Mouse (Mus musculus): ENCODE measurements around the gene Aup1. TPM values are rescaled to one million over a fixed set of nuclear protein-coding genes. Genes with fewer than 3 reads are reported as not detected.

The Aup1 gene
- polyA plus RNA-seq (2012; ENCODE audit: insufficient read depth, insufficient read length, missing spikeins), result 78.0 and 97.2 TPM in 2 replicates

DNA sequence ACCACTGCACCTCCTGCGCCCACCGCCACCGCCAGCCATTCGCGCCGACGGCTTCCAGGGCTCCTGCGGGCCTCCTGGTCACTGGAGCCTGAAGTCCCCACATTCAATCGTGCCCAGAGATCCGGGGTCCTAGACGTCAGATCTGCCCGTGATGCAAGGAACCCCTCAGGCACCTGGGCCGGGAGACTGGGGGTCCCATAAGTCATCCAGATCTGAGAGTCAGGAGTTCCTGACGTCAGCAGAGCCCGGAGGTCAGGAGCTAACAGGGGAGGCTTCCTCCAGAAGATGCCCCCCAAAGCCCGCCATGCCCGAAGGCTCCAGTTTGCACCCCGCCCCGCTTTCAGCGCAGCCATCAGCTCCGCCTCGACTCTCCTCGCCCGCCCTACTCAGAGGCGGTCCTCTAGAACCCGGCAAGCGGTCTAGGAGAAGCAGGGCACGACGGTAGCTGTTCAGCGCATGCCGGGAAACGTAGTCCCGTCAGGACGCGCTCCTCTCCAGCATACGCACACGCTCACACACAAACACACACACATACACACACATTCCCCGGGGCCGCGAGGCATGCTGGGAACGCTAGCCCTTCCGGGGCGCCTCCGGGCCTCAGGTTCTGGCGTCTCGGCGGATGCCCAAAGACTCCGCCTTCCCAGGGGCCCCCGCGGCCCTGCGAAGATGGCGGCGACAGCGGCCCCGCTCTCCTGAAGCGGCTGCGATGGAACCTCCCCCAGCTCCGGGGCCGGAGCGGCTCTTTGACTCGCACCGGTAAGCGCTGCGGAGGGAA lies at the start of gene Aup1:
Gene Aup1, plus strand, starts transcription at position 448 of the 778 bp plus-strand sequence.
- Histone ChIP-seq H3K4me3 (ENCODE audit: insufficient read depth, low read depth, low read length) (peak within 1 kb of the TSS; percentile 82), H3K4me1 (ENCODE audit: control insufficient read depth, insufficient read depth, insufficient read length, low read length) (peaks cover 6% of the 10 kb centered on the region), H3K27ac (replicated peaks; ENCODE audit: low read depth, low read length) (peak within 1 kb of the TSS; percentile 63)

DNA sequence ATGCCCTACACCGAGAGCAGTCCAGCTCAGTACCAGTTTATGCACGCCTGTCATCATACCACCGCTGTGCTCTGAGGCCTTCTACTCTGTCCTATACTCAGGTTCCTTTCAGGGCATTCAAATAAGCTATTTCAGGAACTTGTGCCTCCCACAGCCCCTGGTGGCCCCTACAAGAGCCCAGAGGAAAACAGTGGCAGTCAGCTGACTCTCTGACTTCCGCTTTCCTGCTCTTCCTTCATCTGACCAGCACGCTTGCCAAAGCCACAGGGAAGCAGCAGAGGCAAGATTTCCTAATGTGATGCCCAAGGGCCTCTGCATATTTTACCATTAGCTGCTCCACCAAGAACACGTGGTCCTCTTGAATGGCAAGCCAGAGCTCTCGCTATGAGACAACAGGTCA lies 49.4 kb upstream of the Aup1 start:
- Histone ChIP-seq H3K27ac (replicated peaks; ENCODE audit: low read depth, low read length) (peak overlapping the region; percentile 82), H3K4me1 (ENCODE audit: control insufficient read depth, insufficient read depth, insufficient read length, low read length) (peaks cover 2% of the 10 kb centered on the region; the same call in 1 of the 2 replicates), H3K4me3 (ENCODE audit: insufficient read depth, low read depth, low read length) (0 out of 2 replicates have a peak overlapping the region, but pooled peaks have one; percentile 20)

DNA sequence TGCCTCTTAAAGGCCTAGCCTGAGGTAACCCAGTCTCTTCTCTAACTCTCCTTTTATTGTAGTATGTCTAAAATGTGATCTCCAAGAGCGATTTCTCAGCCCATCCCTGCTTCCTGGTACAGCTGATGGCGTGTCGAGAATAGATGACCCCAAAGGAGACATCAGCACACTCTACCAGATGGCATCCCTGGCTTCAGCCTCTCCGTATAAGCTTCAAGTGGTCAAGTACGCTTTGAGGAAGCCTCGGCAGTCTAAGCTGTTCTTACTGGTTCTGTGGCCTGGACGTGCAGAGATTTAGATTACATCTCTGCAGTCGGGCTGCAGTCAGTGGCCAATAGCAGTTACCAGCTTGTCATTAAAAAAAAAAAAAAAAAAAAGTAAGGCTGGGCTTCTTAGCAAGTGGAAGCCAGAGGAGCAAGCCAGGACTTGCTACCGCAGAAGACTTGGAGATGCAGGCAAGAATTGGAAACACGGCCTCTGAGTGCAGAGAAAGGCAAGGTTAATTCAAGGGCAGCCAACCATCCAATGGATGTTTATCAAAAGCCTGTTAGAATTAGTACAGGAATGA lies 48.8 kb upstream of the Aup1 start:
- H3K4me1 ChIP-seq (ENCODE audit: control insufficient read depth, insufficient read depth, insufficient read length, low read length), result peaks cover 2% of the 10 kb centered on the region; the same call in 1 of the 2 replicates
- H3K27ac ChIP-seq (replicated peaks; ENCODE audit: low read depth, low read length), result peak overlapping the region; percentile 82
- H3K4me3 ChIP-seq (ENCODE audit: insufficient read depth, low read depth, low read length), result no peak overlapping the region

DNA sequence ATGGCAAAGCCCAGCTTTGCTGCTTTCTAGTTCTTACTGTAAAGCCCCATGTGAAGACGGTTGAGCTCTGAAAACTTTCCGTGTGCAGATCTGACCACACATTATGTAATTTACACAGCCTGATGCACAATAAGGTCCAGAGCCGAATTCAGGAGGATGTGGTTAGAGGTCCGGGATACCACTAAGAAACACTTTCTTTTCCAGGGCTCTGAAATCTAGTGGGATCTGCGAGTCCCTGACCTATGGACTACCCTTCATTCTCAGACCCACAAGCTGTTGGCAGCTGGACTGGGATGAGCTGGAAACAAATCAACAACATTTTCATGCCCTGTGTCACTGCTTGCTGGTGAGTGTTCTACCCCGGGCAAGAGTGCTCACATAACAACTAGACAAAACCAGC lies 48.2 kb upstream of the Aup1 start:
- H3K4me3 ChIP-seq (ENCODE audit: insufficient read depth, low read depth, low read length), result no peak overlapping the region
- no peak overlapping the region for H3K27ac ChIP-seq (replicated peaks; ENCODE audit: low read depth, low read length)
- peaks cover 2% of the 10 kb centered on the region; the same call in 1 of the 2 replicates for H3K4me1 ChIP-seq (ENCODE audit: control insufficient read depth, insufficient read depth, insufficient read length, low read length)

DNA sequence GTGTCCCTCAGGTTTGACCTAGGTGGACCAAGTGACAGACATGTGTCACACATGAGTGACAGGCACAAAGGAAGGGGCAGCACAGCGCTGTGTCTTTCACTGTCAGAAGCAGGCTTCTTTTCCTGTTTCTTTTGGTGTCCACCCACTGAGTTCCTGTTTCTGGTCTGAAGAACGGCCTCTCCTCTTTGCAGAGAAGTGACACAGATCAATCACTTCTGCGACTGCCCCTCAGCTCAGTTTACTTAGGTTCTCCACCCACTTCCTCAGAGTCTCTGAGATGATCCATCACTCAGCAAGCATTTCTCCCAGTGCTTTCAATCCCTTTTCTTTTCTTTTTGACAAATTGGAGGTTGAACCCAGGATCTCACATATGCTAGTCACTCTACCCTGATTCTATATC lies 45.7 kb upstream of the Aup1 start:
- Histone ChIP-seq H3K27ac (replicated peaks; ENCODE audit: low read depth, low read length) (peak overlapping the region; percentile 39), H3K4me3 (ENCODE audit: insufficient read depth, low read depth, low read length) (no peak overlapping the region)

DNA sequence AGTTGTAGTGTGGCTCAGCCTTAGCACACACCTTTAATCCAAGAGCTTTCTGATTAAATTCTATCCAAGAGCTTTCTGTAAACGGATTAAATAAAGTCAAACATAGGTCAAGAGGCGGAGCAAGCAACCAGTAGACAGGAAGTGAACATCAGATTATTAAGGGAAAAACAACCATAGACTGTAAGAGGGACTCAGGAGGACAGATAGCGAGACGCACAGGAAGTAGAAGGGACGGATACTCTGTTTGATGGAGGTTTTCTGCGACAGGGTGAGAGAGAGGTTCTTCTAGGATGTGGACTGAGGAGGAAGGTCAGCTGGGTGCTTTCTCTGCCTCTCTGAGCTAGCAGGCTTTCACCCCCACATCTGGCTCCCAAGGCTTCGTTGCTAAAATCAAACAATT lies 44.3 kb upstream of the Aup1 start:
- Histone ChIP-seq H3K27ac (replicated peaks; ENCODE audit: low read depth, low read length) (0 out of 2 replicates have a peak overlapping the region, but pooled peaks have one; percentile 10), H3K4me1 (ENCODE audit: control insufficient read depth, insufficient read depth, insufficient read length, low read length) (no peaks in the 10 kb centered on the region), H3K4me3 (ENCODE audit: insufficient read depth, low read depth, low read length) (no peak overlapping the region)

More for the DNA sequence above, 45.7 kb upstream of the Aup1 start:
- peaks cover 2% of the 10 kb centered on the region; the same call in 1 of the 2 replicates for H3K4me1 ChIP-seq (ENCODE audit: control insufficient read depth, insufficient read depth, insufficient read length, low read length)

DNA sequence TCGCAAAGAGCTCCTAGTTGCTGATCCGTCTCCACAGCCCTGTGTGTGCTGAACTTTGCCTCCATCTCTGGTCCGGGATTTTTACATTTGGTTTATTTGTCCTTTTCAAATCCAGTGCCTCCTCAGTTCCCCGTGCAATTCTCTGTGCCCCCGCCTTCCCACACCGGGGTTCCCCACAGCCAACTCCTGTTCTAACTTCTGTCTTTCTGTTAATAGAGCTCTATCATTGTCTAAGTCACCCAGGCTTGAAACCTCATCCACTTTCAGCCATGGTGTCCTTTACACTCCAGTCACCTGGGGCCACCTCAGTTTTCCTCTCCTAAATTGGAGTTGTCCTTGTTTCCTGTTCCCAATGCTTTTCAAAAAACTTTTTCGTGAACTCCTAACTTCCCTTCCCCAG lies 43.1 kb upstream of the Aup1 start:
- Histone ChIP-seq H3K4me3 (ENCODE audit: insufficient read depth, low read depth, low read length) (no peak overlapping the region), H3K4me1 (ENCODE audit: control insufficient read depth, insufficient read depth, insufficient read length, low read length) (no peaks in the 10 kb centered on the region), H3K27ac (replicated peaks; ENCODE audit: low read depth, low read length) (no peak overlapping the region)

DNA sequence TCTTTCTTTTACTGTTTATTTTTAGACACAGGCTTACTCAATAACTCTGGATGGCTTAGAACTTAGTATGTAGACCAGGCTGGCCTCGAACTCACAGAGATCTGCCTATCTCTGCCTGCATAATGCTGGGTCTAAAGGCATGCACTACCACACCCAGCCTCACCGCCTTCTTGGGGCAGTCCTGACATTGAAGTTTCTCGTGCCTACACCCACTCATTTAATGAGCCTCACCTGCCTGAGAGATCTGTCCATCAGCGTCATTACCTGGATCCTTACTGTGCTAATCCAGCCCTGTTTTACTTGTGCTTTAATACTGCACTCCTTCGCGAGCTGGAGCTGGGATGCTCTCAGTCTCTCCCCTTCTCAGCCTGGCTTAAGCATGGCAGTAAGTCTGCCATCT lies 42.6 kb upstream of the Aup1 start:
- Histone ChIP-seq H3K27ac (replicated peaks; ENCODE audit: low read depth, low read length) (no peak overlapping the region), H3K4me3 (ENCODE audit: insufficient read depth, low read depth, low read length) (no peak overlapping the region)

DNA sequence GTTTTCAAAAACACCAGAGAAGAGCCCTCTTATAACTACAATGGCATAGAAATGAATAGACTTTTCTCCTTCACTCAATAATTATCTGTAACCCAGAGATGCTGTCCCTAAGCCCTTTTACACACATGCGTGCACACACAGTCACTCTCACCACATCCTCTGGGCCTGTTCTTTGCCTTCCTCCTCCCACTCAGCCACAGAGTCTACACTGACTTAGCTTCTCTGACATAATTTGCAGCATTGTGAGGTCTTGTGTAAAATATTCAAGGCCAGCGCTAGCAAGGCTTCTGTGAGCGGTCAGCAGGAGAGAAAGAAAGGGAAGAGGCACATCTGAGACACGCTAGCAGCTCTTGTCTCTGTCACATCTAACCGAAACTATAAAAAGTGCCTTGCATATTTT lies 40.9 kb upstream of the Aup1 start:
- peak overlapping the region; percentile 54; the same call in 1 of the 2 replicates for H3K27ac ChIP-seq (replicated peaks; ENCODE audit: low read depth, low read length)

More for the DNA sequence above, 42.6 kb upstream of the Aup1 start:
- 0 out of 2 replicates have a peak, but pooled peaks cover 2% of the 10 kb centered on the region for H3K4me1 ChIP-seq (ENCODE audit: control insufficient read depth, insufficient read depth, insufficient read length, low read length)

DNA sequence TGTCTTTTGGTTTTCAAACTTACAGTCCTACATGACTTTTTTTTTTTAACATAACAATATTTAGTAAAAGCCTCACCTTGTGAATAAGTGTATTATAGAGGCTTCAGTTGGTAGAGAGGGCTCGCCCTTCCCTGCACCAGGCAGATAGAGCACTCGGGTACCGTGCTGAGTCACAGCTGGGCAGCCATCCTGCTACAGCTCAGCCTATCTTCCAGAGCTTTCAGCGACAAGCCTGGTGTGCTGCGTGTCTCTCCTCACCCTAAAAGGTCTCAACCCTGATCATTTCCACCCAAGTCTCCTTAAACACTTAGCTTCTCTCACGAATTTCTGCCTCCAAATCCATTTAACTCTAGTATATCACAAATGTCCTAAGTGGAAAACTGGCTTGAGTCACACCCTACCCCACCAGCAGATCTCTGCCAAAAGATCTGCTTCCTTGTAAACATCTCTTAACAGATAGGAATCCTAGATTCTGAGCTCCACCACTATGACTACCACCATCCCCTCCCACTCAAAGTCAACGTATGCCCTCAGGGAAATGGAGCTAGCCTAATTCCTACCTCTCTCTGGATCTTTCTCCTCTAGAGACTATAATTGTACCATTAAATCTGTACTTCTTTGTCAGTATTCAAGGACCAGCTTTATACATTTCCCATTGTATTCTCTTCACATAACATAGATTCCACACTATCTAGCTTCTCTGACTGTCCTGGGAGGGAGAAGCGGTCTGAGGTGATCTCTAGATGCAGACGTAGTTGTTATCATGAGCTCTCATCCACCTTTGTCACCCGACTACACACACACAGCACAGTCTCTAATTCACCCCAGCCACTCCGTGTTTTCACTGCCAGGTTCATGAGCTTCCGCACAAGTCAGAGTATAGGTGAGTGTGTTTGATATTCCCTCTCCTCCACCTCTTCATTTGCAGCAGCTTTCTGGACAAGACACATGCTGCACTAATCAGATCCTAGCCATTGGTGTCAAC lies 39.5 kb upstream of the Aup1 start:
- Histone ChIP-seq H3K4me1 (ENCODE audit: control insufficient read depth, insufficient read depth, insufficient read length, low read length) (peaks cover 8% of the 10 kb centered on the region), H3K4me3 (ENCODE audit: insufficient read depth, low read depth, low read length) (no peak overlapping the region), H3K27ac (replicated peaks; ENCODE audit: low read depth, low read length) (peak overlapping the region; percentile 34; the same call in 1 of the 2 replicates)

More for the DNA sequence above, 40.9 kb upstream of the Aup1 start:
- Histone ChIP-seq H3K4me1 (ENCODE audit: control insufficient read depth, insufficient read depth, insufficient read length, low read length) (peaks cover 8% of the 10 kb centered on the region), H3K4me3 (ENCODE audit: insufficient read depth, low read depth, low read length) (no peak overlapping the region)

DNA sequence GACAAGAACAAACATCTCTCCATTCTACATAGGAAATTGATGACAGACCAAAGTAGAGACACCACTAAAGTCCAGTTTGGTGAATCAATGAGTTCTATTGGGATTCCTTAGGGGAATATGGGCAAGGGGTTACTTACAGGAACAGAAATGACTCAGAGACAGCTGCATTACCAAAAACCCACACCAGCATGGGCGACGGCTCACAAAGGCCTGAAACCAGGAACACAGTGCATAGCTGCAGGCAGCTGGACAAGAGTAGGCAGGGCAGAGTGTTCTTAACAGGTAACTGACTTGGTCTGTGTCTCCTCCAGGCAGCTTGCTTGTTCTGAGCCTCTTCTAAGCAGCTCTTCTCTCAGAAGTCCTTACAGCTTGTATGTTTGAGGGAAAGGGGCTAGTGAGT lies 38.6 kb upstream of the Aup1 start:
- H3K4me1 ChIP-seq (ENCODE audit: control insufficient read depth, insufficient read depth, insufficient read length, low read length), result peaks cover 8% of the 10 kb centered on the region
- no peak overlapping the region for H3K27ac ChIP-seq (replicated peaks; ENCODE audit: low read depth, low read length)
- no peak overlapping the region for H3K4me3 ChIP-seq (ENCODE audit: insufficient read depth, low read depth, low read length)

DNA sequence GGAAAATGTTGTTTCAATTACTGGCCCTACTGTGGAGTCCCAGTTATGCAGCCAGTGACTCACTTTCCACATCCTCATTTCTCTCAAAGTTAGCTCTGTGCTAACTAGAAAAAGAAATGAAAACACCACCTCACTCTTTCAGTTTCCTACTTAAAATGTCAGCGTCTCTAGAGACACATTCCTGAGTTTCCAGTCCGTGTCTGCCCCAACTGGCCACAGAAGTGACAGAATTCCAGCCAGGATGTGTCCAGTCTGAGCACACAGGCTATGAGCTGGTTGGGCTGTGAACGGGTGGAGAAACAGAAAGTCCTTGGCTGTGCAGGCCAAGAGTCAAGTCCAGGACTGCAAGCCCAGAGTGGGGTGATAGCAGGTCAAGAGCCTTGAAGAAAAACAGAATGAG lies 37.1 kb upstream of the Aup1 start:
- Histone ChIP-seq H3K4me1 (ENCODE audit: control insufficient read depth, insufficient read depth, insufficient read length, low read length) (peaks cover 8% of the 10 kb centered on the region), H3K4me3 (ENCODE audit: insufficient read depth, low read depth, low read length) (no peak overlapping the region), H3K27ac (replicated peaks; ENCODE audit: low read depth, low read length) (peak overlapping the region; percentile 65)

DNA sequence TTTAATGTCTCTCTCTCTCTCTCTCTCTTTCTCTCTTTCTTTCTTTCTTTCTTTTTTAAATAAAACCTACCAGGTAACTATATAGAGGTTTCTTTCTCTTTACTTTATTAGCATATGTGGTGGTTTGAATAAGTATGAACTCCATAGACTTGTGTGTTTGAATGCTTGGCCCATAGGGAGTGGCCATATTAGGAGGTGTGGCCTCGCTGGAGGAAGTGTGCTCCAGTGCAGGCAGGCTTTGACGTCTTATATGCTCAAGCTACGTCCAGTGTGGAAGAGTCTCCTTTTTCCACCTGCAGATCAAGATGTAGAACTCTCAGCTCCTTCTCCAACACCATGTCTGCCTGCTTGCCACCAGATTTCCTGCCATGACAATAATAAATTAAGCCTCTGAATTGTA lies 35.3 kb upstream of the Aup1 start:
- H3K4me1 ChIP-seq (ENCODE audit: control insufficient read depth, insufficient read depth, insufficient read length, low read length), result peaks cover 8% of the 10 kb centered on the region
- no peak overlapping the region for H3K27ac ChIP-seq (replicated peaks; ENCODE audit: low read depth, low read length)
- H3K4me3 ChIP-seq (ENCODE audit: insufficient read depth, low read depth, low read length), result no peak overlapping the region

DNA sequence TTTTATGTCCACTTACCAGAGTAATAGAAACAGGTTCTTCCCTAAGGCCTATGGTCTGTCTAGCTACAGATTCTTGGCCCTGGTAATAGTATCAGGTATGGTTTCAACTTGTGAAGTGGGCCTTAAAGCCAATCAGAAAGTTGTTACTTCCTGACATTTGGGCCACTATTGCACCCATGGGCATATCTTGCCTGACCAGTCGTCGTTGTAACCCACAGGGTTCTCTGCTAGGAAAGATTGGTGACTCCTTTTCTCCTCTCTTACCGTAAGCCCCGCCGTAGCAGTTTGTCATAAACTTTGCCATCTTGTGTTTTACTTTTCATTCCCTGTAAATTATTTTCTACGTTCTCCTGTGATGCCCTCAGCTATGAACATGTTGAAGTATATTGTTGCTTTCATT lies 34.2 kb upstream of the Aup1 start:
- Histone ChIP-seq H3K27ac (replicated peaks; ENCODE audit: low read depth, low read length) (no peak overlapping the region), H3K4me3 (ENCODE audit: insufficient read depth, low read depth, low read length) (no peak overlapping the region), H3K4me1 (ENCODE audit: control insufficient read depth, insufficient read depth, insufficient read length, low read length) (peaks cover 8% of the 10 kb centered on the region)

Measured in brown adipose tissue, adult 24 weeks (tissue).